Mouse (Mus musculus) cerebellum, postnatal 36 days (tissue): ENCODE data around the gene Vstm2l.

Experiments used
- DNase-seq, 2 experiments: peaks; one replicate each; pipeline ENCODE4 v3.0.0; 2021 to 2022; ENCODE audit warnings: mixed read lengths in 2 of 2

Vstm2l gene

GRCm38 (mm10) chr2:157935444-157936171 lies 21.2 kb downstream of the Vstm2l start:
- no peak for DNase-seq

GRCm38 (mm10) chr2:157936676-157937075 lies 22.2 kb downstream of the Vstm2l start:
- DNase-seq: no peak

- DNase-seq: peak in 1 of 2 experiments; percentile 12
Measured at GRCm38 (mm10) chr2:157940586-157941185, 26.2 kb downstream of the Vstm2l start.

- DNase-seq: peak; percentile 75
Measured at GRCm38 (mm10) chr2:157943514-157944155, 29.2 kb downstream of the Vstm2l start.

- DNase-seq: peak in 1 of 2 experiments; percentile 13
Measured at GRCm38 (mm10) chr2:157944156-157944893, 29.9 kb downstream of the Vstm2l start.

- DNase-seq: no peak
Measured at GRCm38 (mm10) chr2:157953978-157954377, 39.5 kb downstream of the Vstm2l start.

DNA sequence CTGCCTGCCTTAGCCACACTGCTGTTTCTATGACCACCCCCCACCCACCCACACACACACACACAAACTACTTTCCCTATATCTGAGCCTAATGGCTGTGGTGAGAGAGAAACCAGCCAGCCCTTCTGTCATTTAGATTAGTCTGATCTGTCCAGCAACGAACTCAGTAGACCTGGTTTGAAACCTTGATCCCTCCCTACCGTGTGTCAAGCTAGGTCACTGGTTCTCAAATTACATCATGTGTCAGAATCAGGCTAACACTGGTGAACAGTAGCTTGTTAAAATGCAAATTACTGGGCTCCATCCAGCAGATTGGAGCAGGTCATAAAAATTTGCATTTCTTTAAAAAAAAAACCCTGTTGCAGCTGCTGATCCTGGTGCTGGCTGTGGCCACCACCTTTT lies 43.3 kb downstream of the Vstm2l start:
- no peak for DNase-seq

- no peak for DNase-seq
Measured at GRCm38 (mm10) chr2:157967856-157968255, 53.4 kb downstream of the Vstm2l start.

DNA sequence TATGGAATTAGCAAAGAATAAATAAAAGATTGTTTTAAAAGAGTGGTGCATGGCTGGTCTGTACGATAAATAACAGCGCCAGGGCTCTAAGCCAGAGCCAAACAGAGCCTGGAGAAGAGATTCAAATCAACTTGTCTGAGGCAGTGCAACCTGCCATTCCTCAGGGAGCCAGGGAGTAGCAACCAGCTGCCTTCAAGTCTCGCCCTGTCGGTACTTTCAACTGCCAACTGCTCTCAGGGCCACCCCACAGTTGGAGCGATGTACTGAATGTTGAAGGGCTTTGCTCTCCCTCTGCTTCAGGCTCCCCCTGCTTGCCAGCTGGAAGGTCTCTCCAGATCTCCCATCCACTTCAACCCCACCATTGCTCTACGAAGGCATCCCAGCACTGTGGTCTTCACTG lies 55.7 kb downstream of the Vstm2l start:
- DNase-seq: no peak

GRCm38 (mm10) chr2:157970669-157971068 lies 56.2 kb downstream of the Vstm2l start:
- no peak for DNase-seq

DNA sequence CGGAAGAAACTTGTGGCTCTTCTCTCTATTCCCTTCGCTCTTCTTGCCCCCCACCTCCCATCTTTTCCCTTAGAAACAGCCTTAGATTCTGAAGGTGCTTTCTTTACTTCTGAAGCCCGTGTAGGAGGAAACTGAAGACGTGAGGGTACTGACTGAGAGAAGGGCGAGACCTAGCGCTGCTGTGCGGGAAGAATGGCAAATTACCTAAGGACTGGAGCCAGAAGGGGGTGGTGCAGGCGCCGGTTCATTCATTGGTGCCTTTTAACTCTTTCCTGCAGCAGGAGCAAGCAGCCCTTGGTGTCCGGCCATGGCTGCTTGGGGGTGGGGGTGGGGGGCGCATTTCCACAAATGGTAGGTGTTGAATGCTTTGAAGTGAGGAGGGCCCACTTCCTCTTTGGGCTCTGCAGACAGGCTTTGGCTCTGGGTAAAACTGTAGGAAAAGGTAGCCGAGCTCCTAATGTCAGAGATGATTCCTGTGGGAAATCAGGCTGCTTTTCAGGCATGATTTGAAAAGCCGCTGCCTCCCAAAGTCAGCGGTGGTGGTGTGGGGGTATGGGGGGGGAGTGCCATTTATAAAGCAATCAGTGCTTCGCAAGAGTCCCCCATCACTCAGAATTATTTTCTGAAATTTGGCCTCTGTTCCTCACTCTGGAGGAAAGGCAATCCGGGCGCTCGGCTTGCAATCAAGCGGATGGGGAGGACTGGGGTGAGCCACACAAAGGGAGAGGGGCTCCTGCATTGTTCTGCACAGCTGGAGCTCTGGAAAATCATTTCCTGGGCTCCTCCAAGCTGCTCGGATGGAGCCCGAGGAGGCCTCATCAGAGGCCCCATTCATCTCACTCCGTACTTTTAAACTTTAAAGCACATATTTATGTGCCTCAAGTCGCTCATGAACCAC lies 60.4 kb downstream of the Vstm2l start:
- DNase-seq: no peak

DNA sequence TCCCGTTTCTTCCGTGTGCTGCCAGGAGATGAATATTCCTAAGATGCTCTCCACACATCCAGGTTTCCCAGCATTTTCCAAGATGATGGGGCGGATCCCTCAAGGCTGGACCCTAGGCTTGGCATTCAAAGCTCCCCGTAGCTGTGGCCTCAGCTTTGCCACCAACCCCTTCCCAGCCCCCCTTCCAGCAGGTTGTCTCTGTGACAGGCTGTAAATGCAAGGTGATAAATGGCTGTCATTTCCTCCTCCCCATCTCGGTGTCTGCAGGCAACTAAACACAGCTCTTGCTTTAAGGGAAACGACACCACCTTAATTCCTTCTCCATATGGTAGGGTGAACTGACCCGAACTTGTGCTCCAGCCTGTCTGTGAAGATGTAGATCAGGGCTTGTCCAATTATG lies 61.1 kb downstream of the Vstm2l start:
- no peak for DNase-seq

DNA sequence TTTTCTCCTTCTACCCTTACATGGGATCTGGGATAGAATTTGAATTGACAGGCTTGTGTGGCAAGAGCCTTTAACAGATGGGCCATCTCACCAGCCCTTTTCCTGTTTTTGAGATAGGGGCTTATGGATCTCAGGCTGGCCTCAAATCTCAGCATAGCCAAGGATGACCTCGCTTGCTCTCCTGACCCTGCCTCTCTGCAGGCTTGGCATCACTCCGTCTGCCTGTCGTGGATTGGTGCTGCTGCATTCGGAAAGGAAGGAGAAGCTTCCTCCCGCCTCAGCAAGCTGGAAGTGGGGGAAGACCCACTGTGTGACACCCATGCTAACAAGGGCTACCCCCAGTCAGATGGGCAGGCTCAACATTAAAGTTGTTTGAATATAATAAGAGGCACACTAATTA lies 64.8 kb downstream of the Vstm2l start:
- no peak for DNase-seq

GRCm38 (mm10) chr2:157982727-157983126 lies 68.3 kb downstream of the Vstm2l start:
- no peak for DNase-seq

DNA sequence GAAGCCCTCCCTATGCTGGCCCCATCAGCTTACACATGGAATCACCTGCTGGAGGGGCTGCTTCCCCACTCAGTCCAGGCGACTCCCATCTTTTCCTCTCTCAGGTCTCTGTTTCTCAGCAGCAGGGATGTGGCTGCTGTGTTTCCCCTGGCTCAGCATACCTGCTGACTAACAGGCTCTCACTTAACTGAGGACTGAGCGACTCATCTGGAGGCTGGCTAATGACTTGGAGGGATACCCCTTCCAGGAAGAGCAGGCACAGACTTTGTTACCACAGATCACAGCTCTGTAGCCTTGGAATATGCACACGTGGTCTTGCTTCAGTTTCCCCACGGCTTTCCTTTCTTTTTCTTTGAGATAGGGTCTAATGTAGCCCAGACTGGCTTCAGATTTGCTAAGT lies 68.8 kb downstream of the Vstm2l start:
- no peak for DNase-seq

DNA sequence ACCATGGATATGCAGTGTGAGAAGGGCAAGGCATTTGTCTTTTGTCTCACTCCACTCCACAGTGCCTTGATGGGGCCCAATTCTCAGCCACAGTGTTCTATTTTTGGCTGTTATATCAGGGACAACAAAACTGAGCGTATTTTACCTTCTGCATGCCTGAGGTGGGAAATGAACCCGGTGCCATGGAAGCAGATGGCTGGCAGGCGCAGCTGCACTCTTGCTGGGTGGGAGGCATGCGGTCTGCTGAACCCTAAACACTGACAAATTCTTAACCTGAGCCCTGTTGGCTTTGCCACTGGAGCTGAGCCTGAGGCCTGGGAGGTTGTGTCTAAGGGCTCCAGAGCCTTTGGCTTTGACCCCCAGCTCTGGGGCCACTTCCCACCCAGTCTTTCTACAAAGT lies 71.2 kb downstream of the Vstm2l start:
- DNase-seq: peak; percentile 15 to 28

- DNase-seq: no peak
Measured at GRCm38 (mm10) chr2:157986235-157986634, 71.8 kb downstream of the Vstm2l start.

GRCm38 (mm10) chr2:157988416-157989190 lies 74.2 kb downstream of the Vstm2l start:
- DNase-seq: no peak

DNA sequence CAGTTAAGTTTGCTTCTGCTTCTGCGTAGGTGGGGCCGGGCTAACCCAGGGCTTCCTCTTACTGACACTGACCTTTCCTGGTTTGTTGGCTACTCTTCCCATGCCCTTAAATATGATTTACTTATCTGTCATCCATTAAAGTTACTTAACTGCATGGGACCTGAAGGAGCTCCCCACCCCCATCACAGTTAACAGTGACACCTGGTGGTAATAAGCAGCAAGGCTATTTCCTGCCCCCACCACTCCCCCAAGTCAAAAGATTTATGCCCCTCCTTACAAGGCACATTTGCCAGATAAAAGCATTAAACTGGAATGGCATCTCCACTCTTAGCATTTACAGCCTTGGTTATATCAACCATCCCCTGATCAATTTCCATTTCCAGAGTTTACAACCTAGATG lies 75.5 kb downstream of the Vstm2l start:
- DNase-seq: no peak

- no peak for DNase-seq
Measured at GRCm38 (mm10) chr2:157991026-157991425, 76.6 kb downstream of the Vstm2l start.

DNA sequence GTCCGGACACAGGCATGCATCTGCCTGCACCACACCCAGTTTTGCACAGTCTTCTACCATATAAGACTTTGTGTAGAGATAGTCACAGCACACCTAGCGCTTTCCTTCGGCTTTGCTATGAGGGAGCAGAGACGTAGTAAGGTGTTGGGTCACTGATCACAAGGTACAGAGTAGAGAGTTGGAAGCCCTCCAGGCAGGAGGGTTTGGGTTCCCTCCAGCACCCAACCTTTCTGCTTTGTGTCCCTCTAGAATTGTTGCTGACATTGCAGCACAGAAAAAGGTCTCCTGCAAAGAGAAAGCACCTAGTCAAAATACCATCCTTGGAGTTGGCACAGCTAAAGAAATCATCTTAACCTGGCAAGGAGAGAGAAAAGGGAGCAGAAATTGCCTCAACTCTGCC lies 78.0 kb downstream of the Vstm2l start:
- peak in 1 of 2 experiments; percentile 13 for DNase-seq
